Mouse (Mus musculus) embryonic facial prominence, embryonic 10.5 days (tissue): ENCODE measurements around the gene Insig2. TPM values are rescaled to one million over a fixed set of nuclear protein-coding genes. Genes with fewer than 3 reads are reported as not detected.

ENCODE experiments used
- DNase-seq: peaks from one replicate; pipeline ENCODE4 v3.0.0-alpha.2; 2017; ENCODE audit warnings: low spot score
- H3K27ac ChIP-seq: fragments of 300-500 bp; sonication (generic); replicated peaks from 2 replicates; pipeline ENCODE4 v1.5.1; 2016; ENCODE audit warnings: mild to moderate bottlenecking
- H3K27me3 ChIP-seq: fragments of 300-500 bp; sonication (generic); replicated peaks from 2 replicates; pipeline ENCODE4 v1.6.1; 2016; ENCODE audit warnings: low read depth, mild to moderate bottlenecking; ENCODE audit not compliant: poor library complexity, severe bottlenecking
- H3K36me3 ChIP-seq: fragments of 300-500 bp; sonication (generic); replicated peaks from 2 replicates; pipeline ENCODE4 v1.6.1; 2016; ENCODE audit warnings: mild to moderate bottlenecking, moderate library complexity
- H3K4me1 ChIP-seq: fragments of 300-500 bp; sonication (generic); 2 replicates; pipeline ENCODE4 v1.6.1; 2016
- H3K4me3 ChIP-seq: fragments of 300-500 bp; sonication (generic); 2 replicates; pipeline ENCODE4 v1.5.1; 2016; ENCODE audit warnings: mild to moderate bottlenecking, moderate library complexity
- H3K9me3 ChIP-seq: fragments of 300-500 bp; sonication (generic); 2 replicates; pipeline ENCODE4 v1.6.1; 2016; ENCODE audit warnings: mild to moderate bottlenecking
- WGBS: fragments of 180-500 bp; shearing (Covaris S2); methylation state at CpG from one replicate; pipeline ENCODE4 v1.1.7; 2016; 5-methylcytosine and 5-hydroxymethylcytosine counted together
- polyA plus RNA-seq: library from polyadenylated mRNA; unstranded; fragments of >200 nt; fragmentation: Nextera tagmentation; extraction: Ambion mirVana; gene quantifications from 2 replicates; pipeline ENCODE4 v1.2.1, GENCODE M21; 2016

Gene Insig2
- polyA plus RNA-seq, 1 experiment from 2014 or later = 21.7 TPM

DNA sequence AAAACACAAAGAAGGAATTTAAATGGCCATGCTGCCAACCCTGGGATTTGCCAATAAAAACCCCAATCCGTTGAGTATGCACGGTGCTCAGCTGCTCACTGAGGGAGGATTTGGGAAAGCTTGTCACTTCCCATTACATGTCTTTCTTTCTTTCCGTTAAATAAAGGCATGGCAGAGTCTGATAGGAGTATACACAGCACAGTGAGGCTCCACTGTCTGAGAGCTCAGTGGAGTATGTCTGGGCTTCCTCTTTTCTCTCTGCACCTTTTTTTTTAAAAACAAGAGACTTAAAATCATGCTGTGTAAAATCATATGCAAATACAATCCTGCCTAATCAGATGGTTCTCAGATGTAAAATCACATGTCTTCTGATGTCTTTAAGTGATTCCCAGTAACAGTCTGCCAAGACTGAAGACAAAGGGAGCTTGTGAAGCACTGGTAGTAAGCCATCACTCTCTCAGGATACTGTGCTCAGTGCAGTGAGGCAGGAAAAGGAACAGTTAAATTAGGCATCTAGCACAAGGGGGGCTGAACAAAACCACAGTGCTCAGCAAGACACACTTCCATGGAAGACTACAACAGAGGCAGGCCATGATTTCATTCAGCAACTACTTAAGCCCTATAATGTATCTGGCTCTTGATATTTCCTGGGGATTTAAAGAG is 17.5 kb downstream of the Insig2 start:
- Histone ChIP-seq H3K9me3 (no peaks in the 10 kb centered on the region), H3K27me3 (no peaks in the 10 kb centered on the region), H3K4me1 (no peaks in the 10 kb centered on the region), H3K36me3 (peaks cover 22% of the 10 kb centered on the region; the same call in 1 of the 2 replicates), H3K27ac (no peak overlapping the region), H3K4me3 (no peak overlapping the region)
- WGBS = 71% methylated on average over 3 of the region's 3 CpGs
- DNase-seq = no peak

GRCm38 (mm10) chr1:121313181-121313580 is 19.2 kb downstream of the Insig2 start:
- peaks cover 16% of the 10 kb centered on the region; the same call in 1 of the 2 replicates for H3K36me3 ChIP-seq
- no peak overlapping the region for H3K4me3 ChIP-seq

GRCm38 (mm10) chr1:121312326-121312725 is 20.1 kb downstream of the Insig2 start:
- no peak overlapping the region for H3K4me3 ChIP-seq
- H3K9me3 ChIP-seq = no peaks in the 10 kb centered on the region
- H3K27ac ChIP-seq = no peak overlapping the region
- H3K36me3 ChIP-seq = peaks cover 16% of the 10 kb centered on the region; the same call in 1 of the 2 replicates
- H3K4me1 ChIP-seq = no peaks in the 10 kb centered on the region
- 90% methylated on average over 4 of the region's 4 CpGs for WGBS
- no peaks in the 10 kb centered on the region for H3K27me3 ChIP-seq
- DNase-seq = no peak

More at GRCm38 (mm10) chr1:121313181-121313580, 19.2 kb downstream of the Insig2 start:
- Histone ChIP-seq H3K27me3 (no peaks in the 10 kb centered on the region), H3K9me3 (no peaks in the 10 kb centered on the region), H3K4me1 (no peaks in the 10 kb centered on the region), H3K27ac (no peak overlapping the region)
- DNase-seq = no peak
- 91% methylated on average over 1 of the region's 1 CpGs for WGBS

DNA sequence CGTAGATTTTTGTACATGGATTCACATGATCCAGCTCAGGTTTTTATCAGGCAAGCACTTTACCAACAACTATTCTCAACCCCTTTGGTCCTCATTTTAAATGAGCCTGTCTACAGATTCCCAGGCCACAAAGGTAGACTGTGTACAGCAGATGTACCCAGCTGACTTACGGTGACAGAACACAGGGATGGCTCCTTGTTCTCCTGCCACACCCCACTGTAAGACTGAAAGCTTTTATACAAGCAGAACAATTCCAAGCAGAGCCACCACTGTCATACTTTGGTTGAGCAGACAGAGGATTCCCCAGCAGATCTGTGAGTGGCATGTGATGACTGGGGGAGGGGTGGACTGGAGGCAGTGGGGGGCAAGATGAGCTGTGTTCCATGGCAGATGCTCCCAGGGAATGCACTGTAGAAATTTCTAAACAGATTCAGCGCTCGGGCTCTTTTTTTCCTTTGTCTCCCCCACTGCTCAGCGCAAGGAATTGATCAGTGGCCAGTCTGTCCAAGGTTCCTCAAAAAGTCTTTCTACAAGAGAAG is 35.6 kb downstream of the Insig2 start:
- no peak for DNase-seq
- Histone ChIP-seq H3K36me3 (peaks cover 4% of the 10 kb centered on the region; the same call in 1 of the 2 replicates), H3K4me3 (no peak overlapping the region), H3K27ac (no peak overlapping the region), H3K27me3 (no peaks in the 10 kb centered on the region), H3K4me1 (no peaks in the 10 kb centered on the region), H3K9me3 (no peaks in the 10 kb centered on the region)
- WGBS = 91% methylated on average over 5 of the region's 5 CpGs

GRCm38 (mm10) chr1:121293571-121293970 is 38.8 kb downstream of the Insig2 start:
- Histone ChIP-seq H3K27me3 (no peaks in the 10 kb centered on the region), H3K36me3 (no peaks in the 10 kb centered on the region), H3K4me1 (no peaks in the 10 kb centered on the region), H3K4me3 (no peak overlapping the region), H3K27ac (no peak overlapping the region), H3K9me3 (no peaks in the 10 kb centered on the region)
- 61% methylated on average over 3 of the region's 3 CpGs for WGBS
- DNase-seq = peak; percentile 10

GRCm38 (mm10) chr1:121290841-121291240 is 41.5 kb downstream of the Insig2 start:
- Histone ChIP-seq H3K4me1 (no peaks in the 10 kb centered on the region), H3K4me3 (no peak overlapping the region), H3K27ac (no peak overlapping the region), H3K36me3 (no peaks in the 10 kb centered on the region), H3K9me3 (no peaks in the 10 kb centered on the region), H3K27me3 (no peaks in the 10 kb centered on the region)
- DNase-seq = no peak
- WGBS = 85% methylated on average over 10 of the region's 10 CpGs

GRCm38 (mm10) chr1:121290340-121290739 is 42.0 kb downstream of the Insig2 start:
- Histone ChIP-seq H3K27me3 (no peaks in the 10 kb centered on the region), H3K9me3 (no peaks in the 10 kb centered on the region), H3K27ac (no peak overlapping the region), H3K36me3 (no peaks in the 10 kb centered on the region), H3K4me3 (no peak overlapping the region), H3K4me1 (no peaks in the 10 kb centered on the region)
- 75% methylated on average over 5 of the region's 5 CpGs for WGBS
- DNase-seq = no peak

- H3K27me3 ChIP-seq = no peaks in the 10 kb centered on the region
- H3K9me3 ChIP-seq = no peaks in the 10 kb centered on the region
- DNase-seq = no peak
- no peaks in the 10 kb centered on the region for H3K36me3 ChIP-seq
- no peaks in the 10 kb centered on the region for H3K4me1 ChIP-seq
- no peak overlapping the region for H3K27ac ChIP-seq
- H3K4me3 ChIP-seq = no peak overlapping the region
- 92% methylated on average over 2 of the region's 2 CpGs for WGBS
Measured at GRCm38 (mm10) chr1:121284197-121284596, 48.2 kb downstream of the Insig2 start.

GRCm38 (mm10) chr1:121280501-121280900 is 51.9 kb downstream of the Insig2 start:
- Histone ChIP-seq H3K4me3 (no peak overlapping the region), H3K27ac (no peak overlapping the region), H3K36me3 (no peaks in the 10 kb centered on the region), H3K27me3 (no peaks in the 10 kb centered on the region), H3K4me1 (no peaks in the 10 kb centered on the region), H3K9me3 (no peaks in the 10 kb centered on the region)
- 87% methylated on average over 1 of the region's 1 CpGs for WGBS
- no peak for DNase-seq

DNA sequence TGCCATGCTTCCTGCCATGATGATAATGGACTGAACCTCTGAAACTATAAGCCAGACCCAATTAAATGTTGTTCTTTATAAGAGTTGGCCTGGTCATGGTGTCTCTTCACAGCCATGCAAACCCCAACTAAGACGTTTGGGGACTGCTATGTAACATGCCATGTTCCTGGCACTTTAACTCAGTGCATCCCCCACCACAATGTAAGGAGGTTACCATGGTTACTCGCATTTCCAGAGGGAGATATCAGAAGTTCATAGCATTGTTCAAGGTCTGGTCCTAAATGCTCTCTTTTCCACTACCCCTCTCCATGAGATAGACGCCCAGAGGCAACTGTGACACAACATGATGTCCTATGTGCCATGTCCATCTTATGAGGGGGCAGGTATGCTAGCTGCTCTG is 54.0 kb downstream of the Insig2 start:
- no peaks in the 10 kb centered on the region for H3K36me3 ChIP-seq
- no peak for DNase-seq
- no peak overlapping the region for H3K27ac ChIP-seq
- 75% methylated on average over 3 of the region's 3 CpGs for WGBS
- H3K4me3 ChIP-seq = no peak overlapping the region
- H3K4me1 ChIP-seq = no peaks in the 10 kb centered on the region
- H3K9me3 ChIP-seq = no peaks in the 10 kb centered on the region
- H3K27me3 ChIP-seq = no peaks in the 10 kb centered on the region

GRCm38 (mm10) chr1:121277466-121277865 is 54.9 kb downstream of the Insig2 start:
- H3K27me3 ChIP-seq = no peaks in the 10 kb centered on the region
- 86% methylated on average over 4 of the region's 4 CpGs for WGBS
- no peak overlapping the region for H3K4me3 ChIP-seq
- no peaks in the 10 kb centered on the region for H3K9me3 ChIP-seq
- H3K27ac ChIP-seq = no peak overlapping the region
- no peaks in the 10 kb centered on the region for H3K36me3 ChIP-seq
- no peak for DNase-seq
- no peaks in the 10 kb centered on the region for H3K4me1 ChIP-seq

DNA sequence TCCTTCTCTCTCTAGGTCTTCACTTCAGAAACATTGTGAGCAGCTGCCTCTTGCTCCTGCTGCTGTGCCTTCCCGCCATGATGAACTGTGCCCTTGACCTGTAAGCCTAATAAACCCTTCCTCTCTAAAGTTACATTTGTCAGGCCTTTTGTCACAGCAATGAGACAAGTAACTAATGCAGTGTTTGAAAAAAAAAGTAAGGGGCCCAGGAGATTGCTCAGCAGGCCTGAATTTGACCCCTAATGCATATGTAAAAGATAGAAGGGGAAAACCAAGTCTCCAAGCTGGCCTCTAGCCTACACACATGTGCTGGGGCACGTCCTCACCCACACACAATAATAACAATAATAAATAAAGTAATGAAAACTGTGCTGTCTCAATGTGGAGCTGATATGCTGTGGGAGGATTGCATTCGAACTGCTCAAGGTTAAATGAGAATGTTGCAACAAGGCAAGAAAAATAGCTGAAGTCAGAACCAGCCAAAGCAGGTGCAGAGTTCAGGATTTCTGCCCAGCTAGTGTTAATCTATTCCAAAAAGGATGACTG is 56.4 kb downstream of the Insig2 start:
- WGBS = 70% methylated on average over 3 of the region's 3 CpGs
- H3K27ac ChIP-seq = no peak overlapping the region

GRCm38 (mm10) chr1:121260171-121260741 is 72.1 kb downstream of the Insig2 start:
- no peaks in the 10 kb centered on the region for H3K9me3 ChIP-seq
- WGBS = 71% methylated on average over 9 of the region's 9 CpGs
- no peak overlapping the region for H3K27ac ChIP-seq
- no peaks in the 10 kb centered on the region for H3K4me1 ChIP-seq
- DNase-seq = peak; percentile 19
- no peak overlapping the region for H3K4me3 ChIP-seq
- no peaks in the 10 kb centered on the region for H3K36me3 ChIP-seq
- no peaks in the 10 kb centered on the region for H3K27me3 ChIP-seq

More for the DNA sequence above, 56.4 kb downstream of the Insig2 start:
- Histone ChIP-seq H3K27me3 (no peaks in the 10 kb centered on the region), H3K4me3 (no peak overlapping the region), H3K4me1 (no peaks in the 10 kb centered on the region), H3K9me3 (no peaks in the 10 kb centered on the region), H3K36me3 (no peaks in the 10 kb centered on the region)
- no peak for DNase-seq
